Mouse (Mus musculus): ENCODE data around the gene Tnfaip1.

DNA sequence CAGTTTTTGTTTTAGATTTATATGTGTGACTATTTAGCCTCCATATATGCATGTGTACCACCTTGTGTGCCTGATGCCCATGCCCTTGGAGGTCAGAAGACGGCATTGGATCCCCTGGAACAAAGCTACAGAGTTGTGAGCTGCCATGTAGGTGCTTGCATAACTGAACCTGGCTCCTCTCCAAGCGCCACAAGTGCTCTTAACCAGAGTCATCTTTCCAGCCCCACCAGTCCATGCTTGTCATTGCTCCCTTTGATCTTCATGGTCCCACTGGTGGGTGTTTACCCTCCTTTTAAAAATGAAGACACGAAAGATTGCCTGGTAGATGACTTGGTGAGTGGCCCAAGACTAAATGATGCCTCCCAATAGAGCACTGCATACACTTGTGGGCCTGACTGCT is 4.2 kb upstream of the Tnfaip1 start:
- TF ChIP-seq CTCF (IDR thresholded peaks at IDR 0.05; ENCODE audit: low read depth) (no peak), EP300 (IDR thresholded peaks at IDR 0.05; ENCODE audit: low read depth) (no peak)
